Mouse (Mus musculus): ENCODE results near the gene Chaf1b. TPM values are rescaled to one million over a fixed set of nuclear protein-coding genes. Genes with fewer than 3 reads are reported as not detected.

The Chaf1b gene
- polyA plus RNA-seq, 1 experiment, result 4.9 TPM

DNA sequence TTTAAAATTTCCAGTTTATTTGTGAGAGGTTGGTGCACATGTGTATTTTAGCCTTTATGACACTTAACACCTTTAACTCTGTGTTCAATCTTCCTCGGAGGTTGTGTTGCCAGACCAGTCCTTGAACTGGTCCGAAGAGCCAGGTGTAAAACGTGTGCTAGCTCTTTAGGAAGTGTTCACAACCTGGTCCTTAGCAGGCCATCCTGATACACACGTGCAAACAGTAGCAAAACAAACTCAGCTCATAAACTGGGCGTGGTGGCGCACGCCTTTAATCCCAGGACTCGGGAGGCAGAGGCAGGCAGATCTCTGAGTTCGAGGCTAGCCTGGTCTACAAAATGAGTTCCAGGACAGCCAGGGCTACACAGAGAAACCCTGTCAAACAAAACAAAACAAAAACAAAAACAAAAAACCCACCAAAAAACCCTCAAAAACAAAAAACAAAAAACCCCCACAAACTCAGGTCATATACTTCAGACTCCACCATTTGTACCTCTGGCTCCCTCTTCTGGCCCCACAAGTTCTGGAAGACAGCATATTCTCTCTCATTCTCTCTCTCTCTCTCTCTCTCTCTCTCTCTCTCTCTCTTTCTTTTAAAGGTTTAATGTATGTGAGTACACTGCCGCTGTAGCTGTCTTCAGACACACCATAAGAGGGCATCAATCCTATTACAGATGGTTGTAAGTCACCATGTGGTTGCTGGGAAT, 59.2 kb downstream of the Chaf1b start:
- Histone ChIP-seq H3K27ac (ENCODE audit: insufficient read depth, low read length) (no peak overlapping the region), H3K4me3 (ENCODE audit: extremely low read depth, insufficient read depth, insufficient read length) (no peak overlapping the region), H3K4me1 (ENCODE audit: control insufficient read depth, insufficient read depth, insufficient read length) (no peaks in the 10 kb centered on the region; the same call in 1 of the 2 replicates), H3K36me3 (ENCODE audit: control insufficient read depth, insufficient read depth, low read length) (no peaks in the 10 kb centered on the region), H3K27me3 (ENCODE audit: control insufficient read depth, insufficient read depth, low read length) (no peaks in the 10 kb centered on the region)
- 85% methylated on average over 10 of the region's 10 CpGs for WGBS
- DNase-seq (ENCODE audit: low read depth in 1 of 2, low spot score in 2 of 2), result no peak
- no peak for TF ChIP-seq POLR2A (IDR thresholded peaks at IDR 0.05; ENCODE audit: low read depth, low read length)
- TF ChIP-seq CTCF (IDR thresholded peaks at IDR 0.05; ENCODE audit: extremely low read depth, insufficient read depth, insufficient read length, insufficient replicate concordance), result no peak

DNA sequence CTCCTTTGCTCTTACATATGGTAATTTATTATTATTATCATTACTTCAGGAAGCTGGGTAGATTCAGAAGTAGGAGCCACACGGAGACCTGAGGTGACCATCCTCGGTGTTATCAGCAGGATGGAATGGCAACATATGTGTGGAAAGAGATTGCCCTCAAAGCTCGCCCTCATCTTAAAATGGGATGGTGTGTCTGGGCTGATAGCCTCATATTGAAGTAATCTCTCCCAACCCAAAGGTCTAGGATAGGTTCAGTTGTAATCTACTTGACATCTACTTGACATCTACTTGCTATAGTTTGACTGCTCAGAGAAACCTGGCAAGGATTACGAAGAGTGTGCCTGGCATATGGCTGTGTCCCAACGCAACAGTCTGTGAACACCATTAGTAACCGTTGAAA, 60.6 kb downstream of the Chaf1b start:
- Histone ChIP-seq H3K27me3 (ENCODE audit: control insufficient read depth, insufficient read depth, low read length) (no peaks in the 10 kb centered on the region), H3K27ac (ENCODE audit: insufficient read depth, low read length) (no peak overlapping the region), H3K36me3 (ENCODE audit: control insufficient read depth, insufficient read depth, low read length) (no peaks in the 10 kb centered on the region), H3K4me1 (ENCODE audit: control insufficient read depth, insufficient read depth, insufficient read length) (no peaks in the 10 kb centered on the region; the same call in 1 of the 2 replicates), H3K4me3 (ENCODE audit: extremely low read depth, insufficient read depth, insufficient read length) (no peak overlapping the region)
- DNase-seq (ENCODE audit: low read depth in 1 of 2, low spot score in 2 of 2), result no peak
- TF ChIP-seq POLR2A (IDR thresholded peaks at IDR 0.05; ENCODE audit: low read depth, low read length) (no peak), CTCF (IDR thresholded peaks at IDR 0.05; ENCODE audit: extremely low read depth, insufficient read depth, insufficient read length, insufficient replicate concordance) (no peak)
- 80% methylated on average over 6 of the region's 6 CpGs for WGBS

DNA sequence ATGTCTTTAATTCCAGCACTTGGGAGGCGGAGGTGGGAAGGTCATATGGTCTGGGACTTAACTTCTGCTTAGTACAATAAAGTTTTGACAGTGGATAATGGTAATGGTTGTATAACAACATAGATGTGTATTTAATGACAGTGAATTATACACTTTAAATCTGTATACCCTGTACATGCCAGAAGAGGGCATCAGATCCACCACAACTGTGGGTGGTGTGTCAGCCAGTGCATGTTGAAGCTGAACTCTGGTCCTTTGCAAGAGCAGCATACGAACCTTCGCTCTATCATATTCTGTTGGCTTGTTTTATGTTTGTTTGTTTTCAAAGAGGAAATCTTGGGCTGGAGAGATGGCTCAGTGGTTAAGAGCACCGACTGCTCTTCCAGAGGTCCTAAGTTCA, 63.7 kb downstream of the Chaf1b start:
- 86% methylated on average over 4 of the region's 4 CpGs for WGBS
- Histone ChIP-seq H3K27ac (ENCODE audit: insufficient read depth, low read length) (no peak overlapping the region), H3K27me3 (ENCODE audit: control insufficient read depth, insufficient read depth, low read length) (no peaks in the 10 kb centered on the region), H3K36me3 (ENCODE audit: control insufficient read depth, insufficient read depth, low read length) (no peaks in the 10 kb centered on the region), H3K4me1 (ENCODE audit: control insufficient read depth, insufficient read depth, insufficient read length) (no peaks in the 10 kb centered on the region; the same call in 1 of the 2 replicates), H3K4me3 (ENCODE audit: extremely low read depth, insufficient read depth, insufficient read length) (no peak overlapping the region)
- TF ChIP-seq CTCF (IDR thresholded peaks at IDR 0.05; ENCODE audit: extremely low read depth, insufficient read depth, insufficient read length, insufficient replicate concordance), result no peak
- TF ChIP-seq POLR2A (IDR thresholded peaks at IDR 0.05; ENCODE audit: low read depth, low read length), result no peak
- DNase-seq (ENCODE audit: low read depth in 1 of 2, low spot score in 2 of 2), result no peak

Other genes with a start within 250 kb of the Chaf1b start
- gene Cbr3, start 200.7 kb upstream of the Chaf1b start, polyA plus RNA-seq (2012; rRNA removed), result 6.7 and 7.2 TPM in 2 replicates
- 35.3 and 35.5 TPM in 2 replicates for gene Dop1b, start 172.0 kb upstream of the Chaf1b start, polyA plus RNA-seq (2012; rRNA removed)
- gene Morc3, start 51.8 kb upstream of the Chaf1b start, polyA plus RNA-seq (2012; rRNA removed), result 9.3 and 10.6 TPM in 2 replicates
- gene Cldn14, start 124.9 kb downstream of the Chaf1b start, polyA plus RNA-seq (2012; rRNA removed), result not detected in 2 replicates
- gene Sim2, start 201.0 kb downstream of the Chaf1b start, polyA plus RNA-seq (2012; rRNA removed), result 0.02 TPM in 1 of 2 replicates, not detected in the other

Data from spleen, adult 2 months (tissue).